Mouse (Mus musculus): Measurements from ENCODE around the gene Fis1. TPM values are rescaled to one million over a fixed set of nuclear protein-coding genes. Genes with fewer than 3 reads are reported as not detected.
A peak's percentile ranks its signal among the peaks of the same experiment; 100 is the strongest.
"Not testable (repeated sequence)": the region's sequence is repeated elsewhere in the genome, so short reads cannot be mapped to it uniquely, and the experiment has no call there.

Gene Fis1
- total and polyA plus RNA-seq, 3 experiments, result 142 to 207 (median 152) TPM

DNA sequence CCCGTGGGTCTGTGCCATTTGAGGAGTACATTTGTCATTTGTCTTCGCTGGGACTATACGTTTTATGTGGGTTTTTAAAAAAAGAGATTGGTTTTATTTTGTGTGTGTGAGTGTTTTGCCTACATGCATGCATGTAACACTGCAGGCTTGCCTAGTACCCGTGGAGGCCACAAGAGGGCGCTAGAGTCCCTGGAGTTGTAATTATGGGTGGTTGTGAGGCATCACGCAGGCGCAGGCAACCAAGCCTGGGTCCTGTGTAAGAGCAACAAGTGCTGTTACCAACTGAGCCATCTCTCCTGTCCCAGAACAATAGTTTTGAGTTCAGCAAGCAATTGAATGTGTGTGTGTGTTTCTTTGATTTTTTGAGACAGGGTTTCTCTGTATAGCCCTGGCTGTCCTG, 13.8 kb upstream of the Fis1 start:
- H3K9me3 ChIP-seq (replicated peaks; ENCODE audit: low read length), result peaks cover 4% of the 10 kb centered on the region
- H3K4me1 ChIP-seq (ENCODE audit: control insufficient read depth in 1 of 2, insufficient read depth in 2 of 2), result peaks cover 2 to 16% of the 10 kb centered on the region in 2 experiments; a peak in 2 of 4 replicates
- dilution Hi-C loops (cut with MboI; ENCODE audit: extremely low pct_ligation_motif_present, extremely low pct_unique_long_range_greater_than_20kb, low sequenced_read_pairs), result no loop called here
- no peak overlapping the region for H3K9ac ChIP-seq (ENCODE audit: insufficient read depth, low read depth)
- H3K27me3 ChIP-seq (replicated peaks), result no peaks in the 10 kb centered on the region
- no peak overlapping the region for H3K4me3 ChIP-seq (replicated peaks in 1 of 3; ENCODE audit: low read depth in 2 of 3, low read length in 2 of 3, poor library complexity in 1 of 3)
- H3K27ac ChIP-seq (ENCODE audit: insufficient read depth, low read depth), result no peak overlapping the region
- in situ Hi-C loops (cut with MboI; ENCODE audit: low pct_ligation_motif_present, low pct_unique_long_range_greater_than_20kb, low sequenced_read_pairs), result no loop called here
- TF ChIP-seq UBTF (IDR thresholded peaks at IDR 0.05; ENCODE audit: low read depth, low read length), result no peak
- no peak for TF ChIP-seq PAX5 (IDR thresholded peaks at IDR 0.05; ENCODE audit: low read length)
- no peak for TF ChIP-seq KAT2A (IDR thresholded peaks at IDR 0.05; ENCODE audit: insufficient replicate concordance, low read length)
- no peak for TF ChIP-seq IRF4 (IDR thresholded peaks at IDR 0.05; ENCODE audit: low read depth, low read length)
- no peak for TF ChIP-seq USF1 (IDR thresholded peaks at IDR 0.05; ENCODE audit: low read depth, low read length)
- TF ChIP-seq HCFC1 (IDR thresholded peaks at IDR 0.05; ENCODE audit: low read depth, low read length), result no peak
- no peak for TF ChIP-seq JUND (conservative IDR thresholded peaks at IDR 0.05; ENCODE audit: low read depth, low read length)
- peak; percentile 22 for TF ChIP-seq RAD21 (IDR thresholded peaks at IDR 0.05; ENCODE audit: low read depth, low read length)
- peak; percentile 34 to 47 for TF ChIP-seq CTCF (conservative IDR thresholded peaks at IDR 0.05 in 1 of 2, IDR thresholded peaks at IDR 0.05 in 1 of 2; ENCODE audit: low read depth in 2 of 2, low read length in 2 of 2)
- TF ChIP-seq JUN (IDR thresholded peaks at IDR 0.05; ENCODE audit: insufficient read depth, low read depth, low read length), result no peak
- no peak for TF ChIP-seq CHD1 (IDR thresholded peaks at IDR 0.05; ENCODE audit: low read depth, low read length)
- TF ChIP-seq POLR2AphosphoS2 (IDR thresholded peaks at IDR 0.05; ENCODE audit: low read depth, low read length), result no peak
- no peak for TF ChIP-seq SIN3A (IDR thresholded peaks at IDR 0.05; ENCODE audit: low read length)
- no peak for TF ChIP-seq MXI1 (IDR thresholded peaks at IDR 0.05; ENCODE audit: low read depth, low read length)
- DNase-seq (ENCODE audit: extremely low read depth), result no peak
- H3K79me2 ChIP-seq (replicated peaks; ENCODE audit: control insufficient read depth, extremely low read depth, insufficient read depth, poor library complexity, severe bottlenecking), result no peaks in the 10 kb centered on the region
- no peak overlapping the region for H3K4me2 ChIP-seq (ENCODE audit: insufficient read depth, low read depth, poor library complexity, severe bottlenecking)
- no peaks in the 10 kb centered on the region for H3K36me3 ChIP-seq (replicated peaks in 1 of 2; ENCODE audit: control insufficient read depth in 1 of 2, insufficient read depth in 1 of 2, low read length in 1 of 2)

DNA sequence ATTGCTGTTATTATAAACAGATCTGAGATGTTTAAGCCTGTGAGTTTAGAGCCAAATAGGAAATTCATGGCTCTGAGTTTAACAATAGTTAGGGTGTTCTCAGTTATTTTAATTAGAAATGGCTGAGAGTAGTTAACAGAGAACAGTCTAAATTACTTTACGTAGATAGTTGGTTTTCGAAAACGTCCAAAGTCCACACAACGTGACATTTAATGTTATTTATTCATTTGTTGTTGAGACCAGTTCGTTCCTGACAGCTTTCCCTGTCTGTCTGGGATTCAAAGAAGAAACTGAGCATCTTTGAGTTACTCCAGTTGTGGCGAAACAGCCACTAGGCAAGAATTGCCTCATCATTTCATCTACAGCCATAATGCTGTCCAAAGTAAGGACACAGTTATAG, 13.0 kb upstream of the Fis1 start:
- H3K27ac ChIP-seq (ENCODE audit: insufficient read depth, low read depth); H3K9ac ChIP-seq (ENCODE audit: insufficient read depth, low read depth); dilution Hi-C loops (cut with MboI; ENCODE audit: extremely low pct_ligation_motif_present, extremely low pct_unique_long_range_greater_than_20kb, low sequenced_read_pairs): not testable (repeated sequence)

More for the DNA sequence above, 13.0 kb upstream of the Fis1 start:
- H3K4me3 ChIP-seq (replicated peaks in 1 of 3; ENCODE audit: low read depth in 2 of 3, low read length in 2 of 3, poor library complexity in 1 of 3); H3K9me3 ChIP-seq (replicated peaks; ENCODE audit: low read length); DNase-seq (ENCODE audit: extremely low read depth); H3K36me3 ChIP-seq (replicated peaks in 1 of 2; ENCODE audit: control insufficient read depth in 1 of 2, insufficient read depth in 1 of 2, low read length in 1 of 2); H3K27me3 ChIP-seq (replicated peaks); in situ Hi-C loops (cut with MboI; ENCODE audit: low pct_ligation_motif_present, low pct_unique_long_range_greater_than_20kb, low sequenced_read_pairs); H3K4me2 ChIP-seq (ENCODE audit: insufficient read depth, low read depth, poor library complexity, severe bottlenecking); H3K79me2 ChIP-seq (replicated peaks; ENCODE audit: control insufficient read depth, extremely low read depth, insufficient read depth, poor library complexity, severe bottlenecking): not testable (repeated sequence)
- peaks cover 2 to 16% of the 10 kb centered on the region in 2 experiments; a peak in 2 of 4 replicates for H3K4me1 ChIP-seq (ENCODE audit: control insufficient read depth in 1 of 2, insufficient read depth in 2 of 2)
